Mouse (Mus musculus): ENCODE measurements at regions not wholly inside any gene's neighbourhood (a gene's known extent, or its start where the extent isn't known, plus 50 kb on each side); places are given as distances from the start of the nearest gene placed in this dataset.

- DNase-seq: no peak
These were observed 484.3 kb upstream of the Zfp462 start for GRCm38 (mm10) chr4:54460596-54460995.

DNA sequence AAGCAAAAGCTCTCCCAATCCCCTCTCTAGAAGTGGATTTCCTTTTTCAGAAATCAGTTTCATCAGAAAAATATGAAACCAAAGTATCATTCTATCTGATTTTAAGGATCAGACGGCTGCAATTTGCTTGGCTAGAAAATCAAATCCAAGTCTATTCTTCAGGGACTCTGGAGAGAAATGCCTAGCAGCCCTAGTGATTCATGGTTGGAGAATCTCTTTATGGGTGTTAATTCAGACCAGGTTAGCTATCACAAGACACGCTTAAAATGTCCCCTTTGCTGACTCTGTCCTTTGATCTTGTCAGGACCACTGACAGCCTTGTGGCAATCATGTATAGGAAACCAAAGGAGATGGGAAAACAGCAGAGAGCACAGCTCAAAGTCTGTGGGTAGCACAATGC is 475.7 kb upstream of the Zfp462 start:
- DNase-seq: no peak

GRCm38 (mm10) chr4:54470022-54471008 is 474.5 kb upstream of the Zfp462 start:
- DNase-seq: peak; percentile 91

DNA sequence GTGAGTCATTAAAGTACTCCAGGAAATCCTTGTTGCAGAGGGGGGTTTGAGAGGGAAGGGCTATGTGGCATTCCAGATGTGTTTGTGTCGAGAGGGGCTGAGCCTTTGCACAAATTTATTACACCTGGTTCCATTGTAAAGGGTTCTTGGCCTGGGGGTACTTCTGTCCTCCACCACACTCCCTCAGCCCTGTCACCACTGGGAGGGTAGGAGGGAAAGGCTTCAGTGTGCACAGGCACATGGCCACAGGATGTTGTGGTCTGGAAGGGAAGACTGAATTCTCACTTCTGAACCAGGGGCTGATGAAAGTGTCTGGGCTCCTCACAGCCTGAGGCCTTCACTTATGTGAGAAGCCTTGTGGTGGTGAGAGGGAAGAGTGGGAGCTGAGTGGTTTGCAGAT is 473.8 kb upstream of the Zfp462 start:
- DNase-seq: no peak

GRCm38 (mm10) chr4:54481766-54482165 is 463.1 kb upstream of the Zfp462 start:
- no peak for DNase-seq

DNA sequence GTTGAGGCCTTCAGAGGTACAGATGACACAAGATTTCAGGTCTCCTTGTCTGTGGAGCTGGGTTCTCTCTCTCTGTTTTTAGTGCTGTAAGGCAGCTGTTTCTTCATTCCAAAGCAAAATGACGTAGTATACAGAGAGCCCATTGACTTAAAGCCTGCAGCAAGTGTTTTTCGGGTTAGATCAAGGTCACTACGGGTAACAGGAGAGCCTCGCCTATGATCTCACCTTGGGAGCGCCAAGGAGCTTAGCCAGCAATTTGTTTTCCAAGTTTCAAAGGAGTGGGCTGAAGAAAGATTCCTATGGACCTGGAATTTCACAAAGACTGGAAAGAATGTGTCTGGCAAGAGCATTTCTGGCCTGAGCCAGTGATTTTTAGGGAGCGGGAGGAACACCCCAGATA is 451.8 kb upstream of the Zfp462 start:
- no peak for DNase-seq

GRCm38 (mm10) chr4:54497312-54497994 is 447.4 kb upstream of the Zfp462 start:
- DNase-seq: no peak

GRCm38 (mm10) chr4:54515934-54516333 is 428.9 kb upstream of the Zfp462 start:
- DNase-seq: peak; percentile 24 to 49

GRCm38 (mm10) chr4:54523283-54523682 is 421.6 kb upstream of the Zfp462 start:
- DNase-seq: no peak

DNA sequence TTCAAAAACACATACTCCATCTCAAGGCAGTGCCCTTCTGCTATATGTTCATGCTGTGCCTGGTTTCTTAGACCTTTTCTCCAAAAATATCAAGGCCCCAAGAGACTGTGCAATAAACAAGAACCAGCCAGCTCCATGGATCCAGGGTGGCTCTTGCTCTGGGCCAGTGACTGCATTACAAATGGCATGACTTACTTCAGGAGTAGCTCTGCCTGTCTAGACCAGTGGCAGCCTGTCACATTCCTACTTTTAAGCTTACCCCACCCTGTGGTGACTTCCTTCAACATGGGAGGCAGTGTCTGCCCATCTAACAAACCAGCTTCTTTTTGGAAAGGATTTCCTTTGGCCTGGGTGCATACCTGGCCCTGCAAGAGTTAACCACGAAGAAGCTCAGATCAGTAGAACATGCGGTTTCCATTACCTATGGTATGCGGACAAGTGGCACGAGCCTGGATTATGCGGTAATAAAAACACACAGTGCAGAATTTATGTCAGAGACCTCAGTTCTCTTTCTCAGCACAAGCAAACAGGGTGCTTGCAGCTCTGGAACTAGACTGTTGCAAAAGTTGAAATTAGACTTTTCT is 418.8 kb upstream of the Zfp462 start:
- no peak for DNase-seq

- no peak for DNase-seq
These were observed 417.2 kb upstream of the Zfp462 start for GRCm38 (mm10) chr4:54527660-54528059.

DNA sequence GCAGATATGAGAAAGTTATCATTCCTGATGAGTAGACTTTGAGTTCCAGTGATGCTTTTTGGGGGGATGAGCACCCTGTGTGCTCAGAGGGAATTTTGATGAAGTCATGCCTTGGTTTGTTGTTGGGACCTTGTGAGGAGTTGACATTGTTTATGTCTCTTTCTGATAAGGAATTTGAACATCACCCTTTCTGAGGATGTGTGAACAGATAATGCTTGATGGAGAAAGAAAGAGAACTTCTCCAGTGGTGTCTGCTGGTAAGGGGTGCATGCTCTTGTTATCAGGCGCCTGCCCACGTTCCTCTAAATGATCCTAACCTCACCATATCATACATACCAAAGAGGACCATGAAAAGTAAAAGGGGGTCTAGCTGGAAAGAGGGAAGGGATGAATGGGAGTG is 413.1 kb upstream of the Zfp462 start:
- no peak for DNase-seq

- no peak for DNase-seq
These were observed 411.0 kb upstream of the Zfp462 start for GRCm38 (mm10) chr4:54533846-54534245.

DNA sequence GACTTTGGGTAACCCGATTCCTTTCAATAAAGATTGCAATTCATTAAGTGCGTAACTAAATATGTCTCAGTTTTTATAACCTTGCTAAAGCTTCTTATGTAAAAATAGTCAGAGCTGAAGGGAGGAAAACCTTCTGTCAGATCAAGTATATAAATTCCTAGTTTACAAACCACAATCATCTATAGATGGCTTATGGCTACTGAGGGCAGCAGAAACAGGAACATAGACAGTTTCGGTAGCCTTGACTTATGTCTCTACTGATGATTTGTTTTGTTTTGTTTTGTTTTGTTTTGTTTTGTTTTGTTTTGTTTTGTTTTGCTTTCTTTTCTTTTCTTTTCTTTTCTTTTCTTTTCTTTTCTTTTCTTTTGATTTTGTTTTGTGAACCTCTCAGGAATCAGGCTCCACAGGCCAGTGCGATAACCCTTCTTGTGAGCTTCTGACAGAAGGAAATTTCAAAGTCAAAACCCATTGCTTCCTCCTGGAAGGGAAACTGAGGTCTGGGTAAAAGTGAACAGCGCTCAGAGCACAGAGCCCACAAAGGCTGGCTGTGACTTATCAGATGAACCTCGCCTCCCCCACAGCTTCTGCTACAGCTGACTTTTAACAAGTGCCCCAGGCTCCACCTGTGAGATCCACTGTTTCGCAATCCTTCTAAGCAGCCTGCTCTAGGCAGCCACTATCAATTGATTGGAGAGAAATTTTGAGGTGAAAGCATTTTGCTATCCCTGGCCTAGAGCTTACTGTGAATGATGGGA is 391.8 kb upstream of the Zfp462 start:
- DNase-seq: no peak

GRCm38 (mm10) chr4:54563075-54563474 is 381.8 kb upstream of the Zfp462 start:
- DNase-seq: no peak

DNA sequence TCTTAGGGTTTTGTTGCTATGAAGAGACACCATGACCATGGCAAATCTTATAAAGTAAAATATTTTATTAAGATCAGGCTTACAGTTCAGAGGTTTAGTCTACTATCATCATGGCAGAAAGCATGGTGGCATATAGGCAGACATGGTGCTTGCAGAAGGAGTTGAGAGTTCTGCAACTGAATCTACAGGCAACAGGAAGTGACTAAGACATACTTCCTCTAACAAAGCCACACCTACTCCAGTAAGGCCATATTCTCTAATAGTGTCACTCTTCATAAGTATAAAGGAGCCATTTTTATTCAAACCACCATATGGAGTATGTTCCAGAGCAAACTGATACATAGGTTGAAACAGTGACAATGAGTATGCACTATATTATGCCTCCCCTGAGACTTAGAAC is 371.7 kb upstream of the Zfp462 start:
- no peak for DNase-seq

DNA sequence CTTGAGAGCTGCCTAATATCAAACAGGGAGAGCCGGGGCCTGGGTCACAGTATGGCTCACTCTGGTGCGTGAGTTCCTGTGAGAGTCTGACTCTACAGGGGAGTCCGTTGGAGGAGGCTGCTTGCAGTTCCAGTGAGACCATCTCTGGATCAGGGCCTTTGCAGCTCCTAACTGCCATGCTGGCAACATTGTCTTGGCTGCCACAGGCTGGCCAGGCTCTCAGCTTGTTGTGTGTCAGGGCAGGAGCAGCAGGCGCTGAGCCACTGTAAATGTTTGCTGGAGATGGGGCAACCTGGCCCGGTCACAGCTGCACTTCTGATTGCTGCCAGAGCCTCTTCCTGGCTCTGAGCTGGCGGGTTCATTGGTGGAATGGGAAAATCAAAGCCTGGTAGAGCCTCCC is 357.7 kb upstream of the Zfp462 start:
- DNase-seq: peak; percentile 60 to 72

GRCm38 (mm10) chr4:54588704-54589103 is 356.1 kb upstream of the Zfp462 start:
- DNase-seq: no peak

DNA sequence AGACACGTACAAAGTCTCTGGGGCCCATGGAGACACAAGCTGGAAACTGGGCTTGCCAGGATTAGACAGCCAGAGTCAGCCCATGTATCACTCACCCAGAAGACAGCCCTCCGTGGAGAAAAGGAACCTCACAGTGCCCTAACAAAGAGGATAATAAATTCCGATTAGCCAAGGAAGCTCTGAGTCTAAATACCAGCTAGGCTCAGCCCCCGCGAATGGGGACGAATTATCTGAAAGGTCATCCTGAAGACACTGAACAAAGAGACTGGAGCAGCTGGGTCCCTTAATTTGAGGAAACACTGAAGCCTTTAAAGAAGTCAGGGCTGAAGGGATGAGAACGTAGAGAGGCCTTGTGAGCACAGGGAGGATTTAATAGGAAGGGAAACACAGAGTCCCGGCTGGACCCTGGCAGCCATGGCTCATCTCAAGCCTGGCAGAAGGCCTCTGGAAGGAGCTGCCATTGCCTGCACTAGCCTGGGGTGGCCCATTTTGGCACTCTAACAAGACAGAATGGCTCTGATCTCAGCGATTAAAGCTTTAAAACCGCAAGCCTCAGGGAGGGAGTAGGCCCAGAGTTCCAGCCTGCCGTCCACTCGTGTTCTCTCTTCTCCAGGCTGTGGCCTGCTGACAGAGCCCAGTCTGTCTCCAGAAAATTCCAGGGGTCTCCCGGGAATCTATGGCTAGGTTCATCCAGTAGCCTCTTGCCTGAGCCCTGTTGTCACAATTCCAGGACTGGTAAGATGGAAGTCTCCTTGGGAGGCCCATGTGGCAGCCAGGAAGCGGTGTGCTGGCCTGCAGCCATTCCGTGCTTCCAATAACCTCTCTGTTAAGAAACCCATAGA is 343.0 kb upstream of the Zfp462 start:
- DNase-seq: peak; percentile 74 to 82

DNA sequence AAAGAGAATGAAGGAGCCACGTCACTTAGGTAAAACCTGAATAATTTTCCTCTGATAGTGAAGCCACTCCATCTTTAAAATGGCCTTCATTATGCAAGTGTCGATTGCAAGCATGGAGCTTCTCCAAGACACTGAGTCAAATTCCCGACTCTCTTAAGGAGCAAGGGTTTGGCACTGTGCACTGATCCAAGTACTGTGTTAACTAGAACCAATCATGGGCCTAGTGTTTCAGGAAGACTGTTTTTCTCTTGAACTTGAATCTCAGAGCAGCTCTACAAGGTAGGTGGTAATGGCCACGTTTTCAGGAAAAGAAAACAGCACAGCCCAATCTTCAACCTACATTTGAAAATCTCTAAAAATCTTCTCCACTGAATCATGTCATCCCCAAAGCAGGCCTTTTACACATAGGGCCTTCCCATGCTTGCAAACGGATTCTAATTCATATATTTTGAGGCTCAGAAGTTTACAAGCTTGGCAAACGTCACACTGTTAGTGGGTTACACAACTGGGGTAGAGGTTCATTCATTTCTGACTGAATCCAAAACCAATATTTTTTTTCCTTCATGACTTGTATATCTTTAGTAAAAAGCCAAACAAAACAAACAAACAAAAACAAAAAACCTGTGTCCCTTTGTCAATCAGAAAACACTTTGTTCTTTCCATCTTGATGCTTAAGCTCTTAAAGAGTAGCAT is 342.2 kb upstream of the Zfp462 start:
- no peak for DNase-seq

GRCm38 (mm10) chr4:54610101-54610500 is 334.7 kb upstream of the Zfp462 start:
- no peak for DNase-seq

Data from cerebellum, postnatal 14 days (tissue).